Mouse (Mus musculus) fat pad, adult 2 months (tissue): Measurements from ENCODE around the gene Gpr22.

Source experiments
- DNase-seq: peaks from one replicate; pipeline ENCODE4 v3.0.0-alpha.2; 2011; ENCODE audit warnings: low read depth, low spot score; ENCODE audit errors: extremely low read depth

The Gpr22 gene

DNA sequence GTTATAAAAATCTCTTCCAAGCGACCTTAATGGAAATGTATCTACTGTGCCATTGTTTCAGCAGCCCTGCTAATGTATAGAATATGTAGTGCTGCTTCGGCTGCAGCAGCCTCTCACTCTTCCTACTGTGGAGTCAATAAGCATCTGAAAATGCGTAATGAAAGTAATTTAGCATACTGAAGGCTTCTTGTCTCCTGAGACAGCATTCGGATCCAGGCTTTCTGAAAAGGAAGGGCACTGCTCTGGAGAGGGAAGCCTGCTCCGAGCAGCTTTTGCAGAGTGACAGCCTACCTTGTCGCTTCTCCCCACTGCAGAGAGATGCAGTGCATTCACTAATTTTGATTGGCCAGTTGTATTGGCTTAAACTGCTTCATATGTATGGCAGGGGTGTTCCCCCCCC, at the start of gene Gpr22:
Gpr22 (minus strand) TSS at position 348 of the 400 bp plus-strand sequence.
- DNase-seq: no peak

DNA sequence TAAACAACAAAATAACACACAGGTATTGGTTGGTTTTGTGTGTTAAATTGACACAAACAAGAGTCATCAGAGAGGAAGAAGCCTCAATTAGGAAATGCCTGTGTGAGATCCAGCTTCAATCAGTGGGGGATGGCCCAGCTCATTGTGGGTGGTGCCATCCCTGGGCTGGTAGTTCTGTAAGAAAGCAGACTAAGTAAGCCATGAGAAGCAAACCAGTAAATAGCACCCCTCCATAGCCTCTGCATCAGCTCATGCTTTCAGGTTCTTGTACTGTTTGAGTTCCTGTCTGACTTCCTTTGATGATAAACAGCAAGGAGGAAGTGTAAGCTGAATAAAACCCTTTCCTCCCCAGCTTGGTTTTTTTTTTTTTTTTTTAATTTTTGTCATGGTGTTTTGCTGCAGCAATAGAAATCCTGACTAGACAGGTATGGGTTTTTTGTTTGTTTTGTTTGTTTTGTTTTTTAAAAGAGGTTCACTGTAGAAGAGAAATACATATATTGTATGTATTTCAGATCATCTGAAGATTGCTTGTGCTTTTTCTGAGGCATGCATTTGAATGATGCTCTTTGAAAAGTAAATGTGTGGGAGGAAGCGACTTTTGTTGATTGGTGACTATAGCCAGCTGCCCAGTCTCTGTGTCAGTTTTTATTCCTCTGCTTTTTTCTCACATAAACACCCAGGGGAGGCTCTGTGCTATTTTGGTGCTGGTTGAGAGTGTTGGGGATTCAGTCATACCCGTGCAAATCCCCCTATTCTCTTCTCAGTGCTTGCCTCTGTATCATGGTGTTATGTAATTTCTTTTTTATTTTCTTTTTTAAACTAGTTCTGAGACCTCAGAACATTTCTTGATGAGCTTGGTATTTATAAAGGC, 42.4 kb upstream of the Gpr22 start:
- no peak for DNase-seq

DNA sequence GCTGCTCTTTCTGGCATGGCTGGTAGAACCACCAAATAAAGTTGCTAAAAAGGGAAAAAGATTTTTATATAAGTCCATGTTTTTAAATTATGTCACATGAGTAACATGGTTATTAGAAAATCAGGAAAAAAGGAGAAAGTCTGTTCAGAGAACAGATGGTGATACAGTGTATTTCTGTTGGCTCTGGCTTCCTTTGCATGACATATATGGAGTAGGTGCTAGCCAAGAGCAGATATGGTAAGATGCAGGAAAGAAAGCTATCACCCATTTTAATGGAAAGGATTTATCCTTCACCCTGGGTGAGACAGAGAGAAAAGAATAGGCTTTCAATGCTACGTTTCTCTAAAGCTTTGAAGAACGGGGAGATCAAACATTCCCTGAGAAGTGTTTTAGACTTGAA, 40.7 kb upstream of the Gpr22 start:
- no peak for DNase-seq

DNA sequence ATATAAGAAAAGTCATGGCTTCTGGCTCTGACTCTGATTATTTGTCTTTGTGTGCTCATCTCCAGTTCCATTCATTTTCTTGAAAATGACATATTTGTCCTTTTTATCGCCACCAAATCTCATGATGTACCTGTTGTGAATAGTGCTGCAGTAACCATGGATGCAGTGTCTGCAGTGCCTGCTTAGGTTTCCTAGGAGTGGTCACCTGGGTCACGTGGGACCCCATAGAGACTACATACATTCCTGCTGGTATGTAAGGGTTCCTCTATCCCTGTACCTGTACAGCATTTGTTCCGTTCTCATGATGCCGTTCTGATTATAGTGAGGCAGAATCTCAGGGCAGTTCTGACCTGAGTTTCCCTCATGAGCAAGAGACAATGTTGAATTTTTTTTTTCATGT, 36.1 kb upstream of the Gpr22 start:
- no peak for DNase-seq

DNA sequence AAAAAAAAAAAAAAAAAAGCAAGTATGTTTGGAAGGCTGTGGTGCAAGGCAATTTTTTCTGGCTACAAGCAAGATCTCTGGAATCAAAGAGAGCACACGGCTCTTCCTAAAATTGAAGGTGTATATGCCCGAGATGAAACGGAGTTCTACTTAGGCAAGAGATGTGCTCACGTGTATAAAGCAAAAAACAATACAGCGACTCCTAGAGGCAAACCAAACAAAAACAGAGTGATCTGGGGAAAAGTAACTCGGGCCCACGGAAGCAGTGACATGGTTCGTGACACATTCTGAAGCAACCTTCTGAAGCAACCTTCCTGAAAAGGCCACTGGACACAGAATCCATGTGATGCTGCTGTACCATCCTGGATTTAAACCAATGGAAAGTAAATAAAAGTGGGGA, 33.6 kb upstream of the Gpr22 start:
- no peak for DNase-seq

DNA sequence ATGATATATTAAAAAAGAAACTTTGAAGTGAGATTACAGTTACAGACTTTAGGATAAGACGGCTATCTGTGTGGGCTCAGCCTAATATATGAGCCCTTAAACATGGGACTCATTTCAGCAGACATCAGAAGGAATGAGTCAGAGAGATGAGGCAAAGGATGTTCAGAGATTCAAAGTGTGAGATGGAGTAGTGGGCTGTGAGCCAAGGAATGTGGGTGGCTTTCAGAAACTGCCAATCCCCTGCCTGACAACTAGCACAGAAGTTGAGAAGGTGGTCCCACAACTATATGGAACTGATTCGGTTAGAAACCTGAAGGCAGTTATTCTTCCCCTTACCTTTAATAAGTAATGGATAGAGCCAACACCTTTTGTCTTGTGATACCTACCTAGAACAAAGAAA, 20.9 kb upstream of the Gpr22 start:
- DNase-seq: no peak

DNA sequence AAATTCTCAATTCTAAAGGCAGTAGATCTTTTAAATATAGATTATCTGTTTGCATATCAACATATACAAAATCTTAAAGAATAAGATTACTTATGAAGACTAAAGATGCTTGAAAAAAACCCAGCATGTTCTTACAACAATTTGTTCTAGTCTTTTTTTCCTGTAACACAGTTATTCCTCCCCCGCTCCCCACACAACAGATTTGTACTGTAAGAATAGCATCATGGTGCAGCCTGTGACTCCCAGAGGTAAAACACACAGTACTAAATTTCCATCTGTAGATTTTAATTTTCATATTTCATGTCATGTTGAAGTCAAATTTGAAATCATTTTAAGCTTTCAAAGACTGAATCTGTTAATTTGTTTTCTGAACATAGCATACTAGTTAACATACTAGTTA, 16.4 kb upstream of the Gpr22 start:
- DNase-seq: no peak

DNA sequence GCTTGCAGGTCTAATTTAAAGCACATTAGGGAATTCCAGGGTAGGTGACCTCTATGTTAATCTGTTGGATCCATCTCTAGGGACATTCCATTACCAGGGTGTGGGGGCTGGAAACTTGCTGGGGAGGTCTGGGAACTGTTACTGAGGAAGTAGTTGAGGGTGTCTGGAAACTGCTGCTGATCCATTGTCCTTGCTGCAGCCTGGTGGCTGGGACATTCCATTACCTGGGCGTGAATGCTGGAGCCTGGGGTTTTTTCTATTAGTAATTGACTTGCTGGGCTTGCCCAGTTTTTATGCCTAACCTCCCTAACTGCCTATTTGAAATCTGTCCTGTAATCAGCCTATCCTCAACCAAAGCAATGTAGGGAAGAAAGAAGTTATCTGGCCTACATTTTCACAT, 13.0 kb upstream of the Gpr22 start:
- no peak for DNase-seq

DNA sequence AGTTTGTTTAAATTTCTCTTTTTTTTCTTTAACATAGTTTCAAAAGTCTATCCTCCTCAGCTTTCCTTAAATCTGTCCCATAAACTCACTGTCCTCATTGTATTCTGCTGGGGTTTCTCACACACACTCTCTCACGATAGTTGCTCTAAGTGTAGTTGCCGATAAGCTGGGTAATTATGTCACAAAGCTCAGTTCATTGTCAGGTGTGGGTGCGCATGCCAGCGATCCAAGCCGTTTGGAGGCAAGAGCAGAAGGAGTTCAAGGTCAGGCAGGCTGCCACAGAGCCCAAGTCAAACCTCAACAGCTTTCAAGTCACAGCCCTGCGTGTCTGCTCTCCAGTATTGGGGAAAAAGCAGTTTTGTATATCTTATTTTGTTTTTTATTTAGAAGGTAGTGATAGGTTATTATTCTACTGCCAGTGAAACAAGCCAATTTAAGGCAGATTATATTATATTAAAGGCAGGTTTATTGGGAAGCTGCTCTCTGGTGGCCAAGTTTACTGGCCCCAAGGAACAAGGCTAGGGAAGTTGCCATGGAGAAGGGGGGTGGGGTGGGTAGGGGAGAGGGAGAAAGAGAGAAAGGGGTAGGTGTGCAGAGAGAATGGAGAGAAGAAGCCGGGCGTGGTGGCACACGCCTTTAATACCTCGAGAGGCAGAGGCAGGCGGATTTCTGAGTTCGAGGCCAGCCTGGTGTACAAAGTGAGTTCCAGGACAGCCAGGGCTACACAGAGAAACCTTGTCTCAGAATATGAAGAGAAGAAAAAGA, 11.9 kb upstream of the Gpr22 start:
- DNase-seq: no peak

DNA sequence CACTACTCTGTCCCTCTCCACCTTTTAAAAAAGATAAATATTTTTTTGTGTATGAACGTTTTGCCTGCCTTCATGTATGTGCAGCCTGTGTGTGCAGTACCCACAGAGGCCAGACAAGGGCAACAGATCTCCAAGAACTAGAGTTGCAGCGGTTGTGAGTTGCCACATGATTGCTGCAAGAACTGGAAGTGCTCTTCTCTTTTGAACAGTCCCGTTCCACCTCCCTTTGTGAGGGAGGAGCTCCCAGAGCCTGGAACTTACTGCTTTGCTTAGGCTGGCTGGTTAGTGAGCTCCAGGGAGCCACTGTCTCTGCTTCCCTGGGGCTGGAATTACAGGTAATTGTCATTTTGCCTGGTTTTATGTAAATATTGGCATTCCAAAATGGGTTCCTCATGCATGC, 10.8 kb upstream of the Gpr22 start:
- no peak for DNase-seq

DNA sequence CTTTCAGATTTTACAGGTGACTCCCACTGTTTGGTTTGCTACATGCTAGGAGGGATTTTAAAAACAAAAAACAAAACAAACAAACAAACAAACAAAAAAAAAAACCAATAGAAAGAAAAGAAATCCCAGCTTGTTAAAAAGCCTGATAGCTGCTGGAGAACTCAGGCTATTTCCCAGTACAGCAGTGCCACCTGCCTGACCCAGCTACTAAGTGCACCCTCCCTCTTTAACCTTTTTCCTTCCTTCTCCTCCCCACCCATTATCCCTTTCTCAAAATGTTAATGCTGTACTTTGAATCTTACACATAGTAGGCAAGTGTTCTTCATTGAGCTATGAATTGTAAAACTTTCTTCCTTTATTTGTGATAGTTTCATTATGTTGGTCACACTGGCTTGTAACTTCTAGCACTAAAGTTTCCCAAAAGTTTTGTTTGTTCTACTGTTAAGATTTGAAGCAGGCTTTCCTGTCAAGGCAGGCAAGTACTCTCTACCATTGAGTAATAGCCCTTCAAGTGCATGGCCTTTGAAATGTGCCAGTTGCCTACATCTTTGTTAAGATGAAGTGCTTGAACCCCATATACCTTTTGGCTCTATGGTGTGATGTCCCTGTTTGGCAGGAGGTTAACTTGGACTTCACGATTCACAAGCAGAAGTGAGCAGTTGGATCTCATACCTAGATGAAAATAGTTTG, 6.0 kb upstream of the Gpr22 start:
- no peak for DNase-seq

DNA sequence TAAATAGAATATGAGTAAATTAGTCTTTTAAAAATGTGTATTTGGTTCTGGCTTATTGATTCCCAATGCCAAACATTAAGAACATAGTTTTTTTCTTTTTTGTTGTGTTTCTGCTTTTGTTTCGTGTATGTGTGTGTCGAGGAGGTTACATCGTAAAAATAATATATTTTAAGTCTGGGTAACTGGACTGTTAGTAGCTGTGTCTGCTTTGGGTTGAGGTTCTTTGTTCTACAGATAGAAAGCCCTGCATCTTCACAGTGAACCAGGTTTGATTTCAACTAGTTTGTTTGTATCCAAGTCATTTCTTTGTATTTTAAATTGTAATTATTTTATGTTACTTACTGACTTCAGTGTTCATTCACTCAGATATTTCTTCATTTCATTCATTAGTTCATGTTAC, 323 bp upstream of the Gpr22 start:
- DNase-seq: no peak

DNA sequence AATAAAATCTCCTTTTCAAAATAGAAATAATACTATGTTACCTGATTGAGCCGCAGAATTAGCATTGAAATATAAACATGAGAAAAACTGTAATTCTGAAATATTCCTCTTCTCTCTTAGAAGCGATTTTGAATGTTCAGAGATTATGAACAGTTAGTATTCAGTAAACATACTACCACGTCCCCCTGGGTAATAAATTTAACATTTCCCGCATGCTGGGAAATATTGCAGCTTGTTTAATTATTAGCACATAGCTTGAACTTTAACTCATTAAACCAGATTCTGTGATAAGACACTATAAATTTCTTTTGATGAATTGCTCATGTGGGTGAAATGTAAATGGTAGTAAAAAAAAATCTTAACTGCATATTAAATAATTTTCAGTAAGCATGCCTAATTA, 1.0 kb downstream of the Gpr22 start:
- no peak for DNase-seq

DNA sequence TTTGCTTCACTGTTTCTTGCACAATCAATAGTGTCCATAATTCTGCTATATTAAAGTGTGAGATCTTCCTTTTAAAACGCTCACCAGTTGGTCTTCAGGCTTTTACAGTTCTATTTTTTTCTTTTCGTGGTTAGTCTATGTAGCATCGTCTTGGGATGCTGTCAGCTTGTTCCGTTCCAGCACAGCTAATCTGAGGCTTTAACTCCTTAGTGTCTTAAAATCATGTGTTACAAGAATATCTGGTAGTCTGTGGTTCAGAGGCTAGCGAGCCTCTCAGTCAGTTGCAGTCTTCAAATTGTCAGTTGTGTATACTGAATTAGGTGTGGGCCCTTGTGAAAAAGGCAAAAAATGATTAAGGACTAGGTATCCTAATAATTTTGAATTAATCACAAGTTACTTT, 1.5 kb downstream of the Gpr22 start:
- DNase-seq: no peak

DNA sequence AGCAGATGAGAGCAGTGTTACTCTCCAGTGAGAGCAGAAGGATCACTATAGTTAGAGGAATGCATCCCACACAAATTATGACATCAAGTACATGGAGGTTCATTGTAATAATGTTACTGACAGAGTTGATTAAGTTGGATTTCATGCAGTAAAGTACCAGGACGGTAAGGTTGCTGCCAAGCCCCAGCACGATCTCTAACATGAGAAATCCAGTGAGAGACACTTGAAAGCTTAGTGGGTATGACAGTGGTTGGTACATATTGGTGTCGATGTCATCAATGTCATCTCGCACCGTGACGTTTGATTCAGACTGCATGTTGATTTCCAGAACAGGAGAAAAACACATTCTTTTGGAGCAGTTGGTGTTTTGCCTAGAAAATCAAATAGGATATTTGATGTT, 4.1 kb downstream of the Gpr22 start:
- no peak for DNase-seq

DNA sequence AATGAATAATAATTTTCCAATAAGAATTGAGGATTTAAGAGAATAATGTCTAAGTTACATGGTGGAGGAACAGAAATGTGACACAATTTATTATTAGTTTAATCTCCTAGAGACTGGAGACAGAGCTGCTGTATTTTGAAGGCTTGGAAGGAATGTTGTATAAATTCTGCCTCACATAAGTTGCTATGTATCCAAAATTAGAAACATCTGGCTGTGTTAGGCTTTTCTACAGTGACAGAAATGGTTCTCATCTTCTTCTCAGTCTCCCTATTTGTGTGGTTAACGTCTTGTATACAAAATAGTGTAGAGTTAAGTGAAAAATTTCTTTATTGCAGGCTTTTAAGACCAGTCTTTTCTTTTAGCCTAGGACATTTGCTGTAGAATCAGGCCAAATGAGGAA, 6.2 kb downstream of the Gpr22 start:
- DNase-seq: no peak

DNA sequence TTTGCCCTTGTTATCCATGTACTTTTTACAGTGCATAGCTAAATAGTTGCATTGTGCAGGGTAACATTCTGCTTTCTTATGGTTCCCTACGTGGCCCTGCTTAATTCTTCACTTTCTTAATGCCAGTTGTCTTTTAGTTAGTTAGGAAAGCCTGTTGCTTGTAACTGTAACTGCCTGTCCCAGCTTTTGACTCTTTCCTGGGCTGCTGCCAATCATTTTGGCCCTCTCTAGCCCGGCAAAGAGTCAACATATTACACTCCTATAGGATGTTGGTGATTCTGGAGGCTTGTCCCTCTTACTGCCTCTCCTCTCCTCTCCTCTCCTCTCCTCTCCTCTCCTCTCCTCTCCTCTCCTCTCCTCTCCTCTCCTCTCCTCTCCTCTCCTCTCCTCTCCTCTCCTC, 7.6 kb downstream of the Gpr22 start:
- no peak for DNase-seq

DNA sequence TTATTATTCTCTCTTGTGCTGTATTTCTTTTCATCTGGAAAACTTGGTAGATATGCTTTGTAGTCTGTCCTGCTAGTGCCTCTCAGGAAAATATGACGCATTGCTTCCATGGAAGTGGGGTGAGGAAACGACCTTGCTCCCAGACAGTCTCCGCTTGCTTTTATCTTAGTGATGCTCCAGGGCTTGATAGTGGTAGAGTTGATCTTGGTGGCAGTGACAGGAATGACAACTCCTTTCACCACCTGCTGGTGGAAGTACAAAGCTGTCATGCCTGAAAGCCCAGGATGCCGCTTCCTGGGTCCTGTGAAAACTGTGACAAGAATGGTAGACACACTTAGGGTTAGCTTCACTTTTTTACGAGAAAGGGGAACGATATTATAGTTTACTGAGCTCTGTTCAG, 9.8 kb downstream of the Gpr22 start:
- DNase-seq: no peak

DNA sequence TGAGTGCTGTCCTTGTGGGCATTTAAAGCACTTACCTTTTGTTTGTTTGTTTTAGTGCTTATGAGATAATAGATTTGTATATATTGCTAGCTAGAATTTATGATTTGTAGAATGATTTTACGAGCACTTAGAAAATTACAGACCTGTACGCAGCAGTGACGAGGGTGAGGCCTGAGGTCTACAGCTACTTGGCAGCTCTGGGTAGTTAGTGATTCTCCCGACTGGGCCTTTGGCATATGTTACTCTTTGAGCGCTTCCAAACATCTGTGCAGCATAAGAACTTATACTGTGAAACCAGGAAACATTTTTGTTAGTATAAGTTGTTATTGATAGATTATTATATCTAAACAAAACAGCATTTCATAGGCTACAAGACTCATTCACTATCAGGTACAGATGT, 12.3 kb downstream of the Gpr22 start:
- no peak for DNase-seq

DNA sequence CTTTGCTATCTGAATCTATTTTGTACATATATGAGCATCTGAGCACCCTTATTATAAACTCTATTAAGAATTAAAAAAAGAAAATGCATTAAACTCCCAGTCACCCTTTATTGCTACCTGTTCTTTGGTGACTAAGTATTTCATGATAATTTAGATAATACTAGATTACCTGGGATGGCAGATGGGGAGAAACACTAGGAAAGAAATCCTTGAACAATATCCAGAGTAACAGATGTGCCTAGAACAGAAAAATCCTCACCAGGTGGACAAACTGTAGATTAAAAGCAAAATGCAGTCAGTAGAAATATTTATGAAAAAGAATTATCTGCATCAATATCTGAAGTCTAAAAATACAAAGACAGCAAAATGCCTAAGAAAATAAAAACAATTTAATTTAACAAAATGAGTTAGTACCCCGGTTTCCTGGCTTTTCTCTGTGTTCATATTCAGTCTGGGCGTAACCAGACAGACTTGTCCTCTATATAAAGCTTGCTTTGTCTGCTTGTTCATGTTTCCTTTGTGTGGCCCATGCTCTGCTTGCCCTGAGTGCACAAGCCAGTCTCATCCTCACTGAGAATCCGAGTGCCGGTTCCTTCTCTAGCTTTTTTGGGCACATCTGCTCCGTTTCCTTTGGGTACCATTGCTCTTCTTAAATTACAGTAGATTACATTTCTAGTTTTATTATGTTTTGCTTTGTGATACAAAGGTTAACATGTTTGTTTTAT, 13.0 kb downstream of the Gpr22 start:
- DNase-seq: no peak

DNA sequence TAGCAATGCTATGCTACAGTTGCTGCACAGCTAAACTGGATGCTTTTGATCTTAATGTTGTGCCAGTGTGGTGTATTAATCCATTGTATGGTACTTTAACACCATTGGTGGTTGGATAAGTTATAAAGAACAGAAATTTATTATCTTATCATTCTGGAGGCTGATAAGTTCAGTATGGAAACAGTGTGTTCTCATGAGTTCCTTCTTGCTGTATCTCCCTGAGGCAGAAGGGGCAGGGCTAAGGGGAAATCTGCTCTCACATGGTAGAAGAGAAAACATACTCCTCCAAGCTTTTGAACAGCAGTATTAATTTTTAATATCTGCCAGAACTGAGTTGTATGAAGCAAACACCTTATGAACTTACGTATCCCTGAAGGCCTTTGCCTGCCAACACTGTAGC, 20.5 kb downstream of the Gpr22 start:
- no peak for DNase-seq
